Mouse (Mus musculus) fibroblast of lung, adult 2 months (primary cell): ENCODE results near the gene Umod.

Experiments used
- DNase-seq: peaks from one replicate; pipeline ENCODE4 v3.0.0-alpha.2; 2011; ENCODE audit warnings: low read depth

Umod gene

DNA sequence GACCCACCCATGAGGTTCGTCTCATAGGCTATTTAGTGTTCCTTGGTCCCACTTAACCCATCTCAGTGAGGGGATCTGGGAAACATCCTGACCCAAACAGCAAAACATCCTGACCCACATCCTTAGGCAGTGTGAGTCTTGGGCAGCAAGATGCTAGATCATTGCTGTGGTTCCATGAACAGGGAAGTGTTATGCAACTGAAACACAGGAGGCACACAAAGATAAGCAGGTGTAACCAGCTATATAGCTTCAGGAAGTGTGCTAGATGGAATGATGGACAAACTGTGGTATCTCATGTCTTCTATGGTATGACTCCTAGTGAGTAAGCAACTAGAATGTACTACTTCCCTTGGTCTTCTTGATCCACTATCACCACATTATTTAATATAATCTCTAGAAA, 37.1 kb downstream of the Umod start:
- DNase-seq, result no peak

DNA sequence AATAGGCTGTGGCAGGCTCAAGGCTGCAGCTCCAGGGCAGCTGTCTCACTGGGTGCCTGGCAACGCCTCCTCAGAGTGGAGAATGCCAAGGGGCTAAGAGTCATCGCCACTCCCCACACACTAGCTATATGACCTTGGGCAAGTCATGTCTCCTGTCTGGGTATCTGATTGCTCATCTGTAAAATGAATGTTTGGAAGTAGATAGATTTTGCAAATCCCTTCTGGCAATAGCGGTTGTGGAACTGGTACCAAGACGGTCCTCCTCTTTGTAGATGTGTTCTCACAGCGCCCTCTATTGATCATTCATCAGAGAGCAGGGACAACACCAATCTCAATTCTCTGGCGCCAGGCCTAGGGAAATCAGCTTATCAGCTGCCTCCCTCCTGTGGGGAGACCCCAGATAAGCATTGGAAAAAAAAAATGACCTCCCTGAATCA, 51.9 kb downstream of the Umod start:
- DNase-seq, result no peak

DNA sequence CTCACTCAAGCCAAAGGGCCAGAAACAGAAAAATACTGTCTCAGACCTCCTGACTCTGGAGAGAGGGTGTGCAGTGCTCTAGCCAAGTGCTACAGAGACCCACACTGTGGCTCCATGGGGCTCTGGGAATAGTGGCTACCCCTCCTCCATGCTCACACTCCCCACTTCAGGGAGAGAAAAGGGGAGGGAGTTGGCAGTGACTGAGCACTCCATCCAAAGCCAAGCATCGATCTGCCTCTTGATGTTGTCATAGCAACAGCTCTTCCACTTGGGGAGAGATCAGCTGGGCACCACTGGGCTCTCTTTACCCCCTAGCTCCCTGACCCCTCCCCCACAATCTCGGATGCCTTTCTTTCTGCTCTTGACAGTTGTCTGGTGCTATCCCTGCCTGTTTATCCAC, 58.4 kb downstream of the Umod start:
- DNase-seq, result no peak

DNA sequence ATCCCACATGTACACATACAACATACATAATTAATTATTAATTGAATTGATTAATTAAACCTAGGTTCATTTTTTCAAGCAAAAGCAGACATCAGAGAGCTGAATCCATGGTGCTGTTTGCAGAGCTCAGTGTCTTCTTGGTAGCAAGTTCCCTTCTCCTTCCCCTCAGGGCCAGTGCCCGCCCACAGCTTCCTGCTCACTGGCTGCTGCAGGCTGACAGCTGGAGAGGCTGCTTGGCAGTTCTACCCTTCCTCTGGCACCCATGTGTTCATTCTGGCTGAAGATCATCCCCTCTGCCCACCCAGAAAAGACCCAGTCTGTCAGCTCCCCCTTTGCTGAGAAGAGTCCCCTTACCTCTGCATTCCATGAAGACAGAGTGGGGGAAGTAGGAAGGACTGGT, 60.6 kb downstream of the Umod start:
- DNase-seq, result no peak
